Mouse (Mus musculus) erythroblast, embryonic 14.5 days (primary cell): ENCODE data around the gene Mllt1. TPM values are rescaled to one million over a fixed set of nuclear protein-coding genes. Genes with fewer than 3 reads are reported as not detected.

Experiments
- H3K27me3 ChIP-seq: 2 replicates; pipeline ENCODE4 v1.6.1; 2012; ENCODE audit warnings: inconsistent platforms; ENCODE audit not compliant: control insufficient read depth
- H3K36me3 ChIP-seq: 2 replicates; pipeline ENCODE4 v1.6.1; 2012; ENCODE audit warnings: mild to moderate bottlenecking, inconsistent platforms; ENCODE audit not compliant: control insufficient read depth
- H3K4me1 ChIP-seq: 2 replicates; pipeline ENCODE4 v1.6.1; 2012; ENCODE audit warnings: inconsistent platforms; ENCODE audit not compliant: control insufficient read depth
- H3K4me3 ChIP-seq: replicated peaks from 2 replicates; pipeline ENCODE3; 2012; ENCODE audit warnings: moderate library complexity, mild to moderate bottlenecking, inconsistent platforms
- H3K9me3 ChIP-seq: 2 replicates; pipeline ENCODE4 v1.6.1; 2012; ENCODE audit warnings: low read length, inconsistent platforms, mixed read lengths; ENCODE audit not compliant: control insufficient read depth
- GATA1 ChIP-seq: IDR thresholded peaks from 2 replicates; pipeline ENCODE4 v1.6.1; 2012; ENCODE audit warnings: low read length, inconsistent platforms, mixed read lengths
- TAL1 ChIP-seq: IDR thresholded peaks from 3 replicates; pipeline ENCODE4 v1.6.1; 2012; ENCODE audit warnings: low read length, inconsistent platforms, mixed read lengths
- polyA plus RNA-seq: library from polyadenylated mRNA; stranded (reverse); fragments of >175 nt; gene quantifications from 2 replicates; pipeline ENCODE4 v1.2.3, GENCODE M21; 2012

Gene Mllt1
- polyA plus RNA-seq, 1 experiment: 5.8 TPM

DNA sequence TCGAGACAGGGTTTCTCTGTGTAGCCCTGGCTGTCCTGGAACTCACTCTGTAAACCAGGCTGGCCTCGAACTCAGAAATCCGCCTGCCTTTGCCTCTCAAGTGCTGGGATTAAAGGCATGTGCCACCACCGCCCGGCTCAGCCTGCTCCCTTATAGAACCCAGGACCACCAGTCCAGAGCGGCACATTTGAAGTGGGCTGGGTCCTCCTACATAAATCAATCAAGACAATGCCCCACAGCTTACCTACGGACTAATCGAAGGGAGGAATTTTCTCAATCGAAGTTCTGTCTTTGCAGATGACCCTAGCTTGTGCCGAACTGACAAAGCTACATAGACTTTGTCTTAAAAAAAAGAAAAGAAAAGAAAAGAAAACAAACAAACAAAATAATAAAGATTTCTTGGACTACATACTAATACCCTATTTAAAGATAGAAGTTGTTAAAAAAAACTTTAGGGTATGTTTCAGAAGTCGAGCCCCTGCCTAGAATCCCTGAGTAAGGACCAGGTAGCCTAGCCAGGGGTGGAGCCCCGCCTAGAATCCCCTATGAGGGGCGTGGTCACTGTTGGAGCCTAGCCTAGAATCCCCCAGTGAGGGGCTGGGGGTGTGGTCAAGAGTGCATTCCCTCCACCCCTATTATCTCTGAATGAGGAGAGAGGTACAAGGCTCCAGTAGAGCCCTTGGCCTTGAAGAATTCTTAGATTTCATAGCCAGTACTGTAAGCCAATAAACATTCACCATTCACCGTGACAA lies 38.9 kb upstream of the Mllt1 start:
- Histone ChIP-seq H3K4me1 (peaks cover 8% of the 10 kb centered on the region), H3K36me3 (no peaks in the 10 kb centered on the region), H3K27me3 (peaks cover 25% of the 10 kb centered on the region), H3K9me3 (no peaks in the 10 kb centered on the region), H3K4me3 (no peak overlapping the region)
- TF ChIP-seq GATA1 (no peak), TAL1 (no peak)

DNA sequence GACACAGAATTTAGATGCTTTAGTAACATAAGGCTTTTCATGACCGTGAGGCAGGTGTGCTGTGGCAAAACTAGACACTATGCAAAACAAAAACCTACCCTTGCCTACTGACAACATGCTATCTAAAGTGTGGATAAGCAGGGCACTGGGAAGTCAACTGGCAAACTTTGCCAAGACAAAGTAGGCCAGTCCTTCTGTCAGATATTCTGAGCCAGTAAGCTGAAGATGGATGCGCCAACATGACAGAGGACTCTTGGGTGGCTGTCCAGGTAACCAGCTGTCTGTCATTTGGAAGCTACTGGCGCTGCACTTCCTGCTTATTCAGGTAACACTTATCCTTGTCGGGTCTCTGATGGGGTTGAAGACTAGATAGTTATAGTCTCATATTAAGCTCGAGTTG lies 34.9 kb upstream of the Mllt1 start:
- no peak for TF ChIP-seq TAL1
- no peak for TF ChIP-seq GATA1
- peaks cover 6% of the 10 kb centered on the region for H3K4me1 ChIP-seq
- peaks cover 31% of the 10 kb centered on the region for H3K27me3 ChIP-seq
- H3K9me3 ChIP-seq: no peaks in the 10 kb centered on the region
- no peak overlapping the region for H3K4me3 ChIP-seq
- H3K36me3 ChIP-seq: no peaks in the 10 kb centered on the region

DNA sequence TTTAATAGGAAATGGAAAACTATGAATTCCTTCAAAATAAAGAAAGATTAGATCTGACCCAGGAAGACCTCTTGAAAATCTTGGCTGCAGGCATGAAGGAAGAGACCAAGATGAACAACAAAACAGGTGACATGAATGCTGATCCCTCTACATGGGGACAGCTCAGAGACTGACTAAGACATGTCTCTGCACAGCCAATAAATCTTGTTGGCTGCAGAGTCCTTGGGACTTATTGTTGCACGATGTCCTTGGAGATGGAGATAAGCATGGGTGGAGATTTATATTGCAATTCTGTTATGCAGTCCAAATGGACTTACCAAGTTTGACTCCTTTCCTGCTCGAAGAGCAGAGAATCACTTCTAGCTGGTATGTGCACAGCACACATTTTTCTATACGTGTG lies 34.1 kb upstream of the Mllt1 start:
- Histone ChIP-seq H3K4me1 (peaks cover 1% of the 10 kb centered on the region), H3K9me3 (no peaks in the 10 kb centered on the region), H3K36me3 (no peaks in the 10 kb centered on the region), H3K4me3 (no peak overlapping the region), H3K27me3 (peaks cover 33% of the 10 kb centered on the region)
- TF ChIP-seq GATA1 (no peak), TAL1 (no peak)

DNA sequence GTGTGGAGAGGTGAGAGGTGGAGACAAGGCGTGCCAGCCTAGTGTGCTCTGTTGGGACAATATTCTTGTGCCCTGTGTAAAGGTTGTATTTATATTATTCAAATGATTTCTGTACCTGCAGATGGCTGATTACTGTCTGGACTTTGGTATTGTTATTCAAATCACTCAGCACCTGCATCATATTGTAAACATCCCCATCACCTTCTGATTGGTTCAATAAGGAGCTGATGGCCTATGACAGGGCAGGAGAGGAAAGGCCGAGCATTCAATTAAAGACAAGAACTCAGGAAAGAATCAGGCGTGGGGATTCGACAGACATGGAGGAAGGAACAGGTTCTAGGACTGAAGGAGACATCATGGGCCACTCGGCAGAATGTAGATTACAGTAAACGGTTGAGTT lies 28.4 kb upstream of the Mllt1 start:
- H3K4me3 ChIP-seq: no peak overlapping the region
- peaks cover 17% of the 10 kb centered on the region for H3K27me3 ChIP-seq
- no peaks in the 10 kb centered on the region for H3K36me3 ChIP-seq
- H3K4me1 ChIP-seq: peaks cover 3% of the 10 kb centered on the region
- H3K9me3 ChIP-seq: 0 out of 2 replicates have a peak, but pooled peaks cover 2% of the 10 kb centered on the region
- no peak for TF ChIP-seq TAL1
- no peak for TF ChIP-seq GATA1

DNA sequence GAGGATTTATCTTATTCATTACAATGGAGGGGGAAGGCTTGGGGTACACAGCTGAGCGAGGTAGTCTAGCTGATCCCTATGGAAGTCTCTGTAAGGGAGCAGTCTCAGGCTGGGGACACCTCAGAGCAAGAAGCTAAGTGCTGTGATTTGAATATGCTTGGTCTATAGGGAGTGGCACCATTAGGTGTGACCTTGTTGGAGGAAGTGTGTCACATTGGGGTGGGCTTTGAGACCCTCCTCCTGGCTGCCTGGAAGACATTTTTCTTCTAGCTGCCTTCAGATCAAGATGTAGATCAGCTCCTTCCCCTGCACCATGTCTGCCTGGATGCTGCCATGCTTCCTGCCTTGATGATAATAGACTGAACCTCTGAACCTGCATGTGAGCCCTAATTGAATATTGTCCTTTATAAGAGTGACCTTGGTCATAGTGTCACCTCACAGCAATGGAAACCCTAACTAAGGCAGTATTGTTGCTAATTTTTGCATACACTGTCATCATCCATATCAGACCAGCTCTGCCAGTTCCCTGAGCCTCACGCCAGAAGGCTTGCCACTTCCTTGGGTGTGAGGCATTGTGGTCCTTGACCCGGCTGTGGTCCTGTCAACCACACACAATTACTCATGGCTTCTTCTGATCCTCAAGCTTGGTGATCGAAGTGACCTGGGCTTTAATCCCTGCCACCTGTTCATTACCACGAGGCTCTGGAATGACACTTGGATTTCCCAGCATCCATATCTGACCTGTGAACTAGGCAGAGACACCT lies 27.6 kb upstream of the Mllt1 start:
- H3K4me3 ChIP-seq: no peak overlapping the region
- TF ChIP-seq GATA1 (no peak), TAL1 (no peak)
- H3K9me3 ChIP-seq: peaks cover 4% of the 10 kb centered on the region; the same call in 1 of the 2 replicates
- H3K27me3 ChIP-seq: peaks cover 15% of the 10 kb centered on the region
- no peaks in the 10 kb centered on the region for H3K36me3 ChIP-seq
- H3K4me1 ChIP-seq: peaks cover 11% of the 10 kb centered on the region

DNA sequence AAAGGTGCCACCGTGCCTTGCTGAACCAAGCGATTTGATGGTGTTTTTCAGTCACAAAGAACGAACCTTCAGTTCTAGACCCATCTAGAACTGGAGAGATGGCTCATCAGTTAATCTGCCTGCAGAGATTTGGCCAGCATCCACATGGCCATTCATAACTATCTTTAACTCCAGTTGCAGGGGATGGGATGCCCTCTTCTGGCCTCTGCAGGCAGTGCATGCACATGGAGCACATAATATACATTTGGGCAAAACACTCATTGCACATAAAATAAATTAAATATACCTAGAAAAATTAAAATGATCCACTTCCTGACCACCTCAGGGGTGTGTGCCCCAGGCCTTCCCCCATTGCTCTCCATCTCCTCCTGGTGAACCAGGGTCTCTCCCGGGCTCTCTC lies 26.7 kb upstream of the Mllt1 start:
- H3K27me3 ChIP-seq: peaks cover 15% of the 10 kb centered on the region
- no peak for TF ChIP-seq TAL1
- TF ChIP-seq GATA1: no peak
- H3K4me3 ChIP-seq: no peak overlapping the region
- no peaks in the 10 kb centered on the region for H3K36me3 ChIP-seq
- H3K4me1 ChIP-seq: peaks cover 19% of the 10 kb centered on the region
- peaks cover 4% of the 10 kb centered on the region; the same call in 1 of the 2 replicates for H3K9me3 ChIP-seq

DNA sequence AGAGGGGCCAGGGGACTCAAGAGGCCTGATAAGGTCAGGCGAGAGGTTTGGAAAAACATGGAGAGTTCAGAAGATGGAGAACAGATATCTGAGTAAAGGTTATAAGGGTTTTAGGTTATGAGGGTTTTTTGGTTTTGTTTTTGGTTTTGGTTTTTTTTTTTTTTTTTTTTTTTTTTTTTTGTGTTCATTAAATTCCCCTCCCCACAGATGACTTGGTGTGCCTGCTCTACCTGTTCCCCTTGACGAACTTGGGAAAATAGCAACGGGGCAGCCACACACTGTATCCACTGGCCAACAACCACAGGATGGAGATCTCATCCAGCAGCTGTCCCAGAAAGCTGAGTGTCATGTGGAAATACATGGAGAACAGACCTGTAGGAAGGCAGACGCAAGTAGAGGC lies 23.5 kb upstream of the Mllt1 start:
- Histone ChIP-seq H3K27me3 (peaks cover 23% of the 10 kb centered on the region), H3K4me3 (no peak overlapping the region), H3K36me3 (no peaks in the 10 kb centered on the region), H3K4me1 (peaks cover 19% of the 10 kb centered on the region), H3K9me3 (peaks cover 4% of the 10 kb centered on the region; the same call in 1 of the 2 replicates)
- TF ChIP-seq TAL1: no peak
- TF ChIP-seq GATA1: no peak

DNA sequence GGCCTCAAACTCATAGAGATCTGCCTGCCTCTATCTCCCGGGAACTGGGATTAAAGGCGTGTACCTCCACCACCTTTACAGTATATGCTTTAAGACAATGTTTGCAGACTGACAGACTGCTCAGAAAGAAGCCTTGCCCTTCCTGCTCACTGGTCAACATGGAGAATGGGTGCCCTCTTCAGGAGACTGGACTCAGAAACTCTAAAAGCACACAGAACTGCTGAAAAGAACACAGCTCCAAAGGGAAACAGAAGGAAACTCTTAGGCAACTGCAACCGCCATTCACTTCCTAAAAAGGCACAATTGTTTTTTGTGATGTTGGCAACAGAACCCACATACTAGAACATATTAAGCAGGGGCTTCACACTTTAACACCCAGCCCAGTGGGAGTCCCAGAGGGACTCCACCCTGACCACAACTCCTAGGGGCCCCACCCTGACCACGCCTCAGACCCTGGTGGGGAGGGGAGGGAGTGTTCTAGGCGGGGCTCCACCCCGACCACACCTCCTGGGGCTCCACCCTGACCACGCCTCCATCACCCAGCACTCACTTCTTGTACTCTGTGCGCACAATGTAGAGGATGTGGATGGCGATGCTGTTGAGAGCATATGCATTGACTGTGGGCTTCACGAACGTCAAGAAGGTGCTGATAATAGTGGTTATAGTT lies 22.7 kb upstream of the Mllt1 start:
- Histone ChIP-seq H3K4me1 (peaks cover 19% of the 10 kb centered on the region), H3K36me3 (no peaks in the 10 kb centered on the region), H3K9me3 (peaks cover 4% of the 10 kb centered on the region; the same call in 1 of the 2 replicates), H3K4me3 (no peak overlapping the region), H3K27me3 (peaks cover 27% of the 10 kb centered on the region)
- TF ChIP-seq GATA1 (no peak), TAL1 (no peak)

DNA sequence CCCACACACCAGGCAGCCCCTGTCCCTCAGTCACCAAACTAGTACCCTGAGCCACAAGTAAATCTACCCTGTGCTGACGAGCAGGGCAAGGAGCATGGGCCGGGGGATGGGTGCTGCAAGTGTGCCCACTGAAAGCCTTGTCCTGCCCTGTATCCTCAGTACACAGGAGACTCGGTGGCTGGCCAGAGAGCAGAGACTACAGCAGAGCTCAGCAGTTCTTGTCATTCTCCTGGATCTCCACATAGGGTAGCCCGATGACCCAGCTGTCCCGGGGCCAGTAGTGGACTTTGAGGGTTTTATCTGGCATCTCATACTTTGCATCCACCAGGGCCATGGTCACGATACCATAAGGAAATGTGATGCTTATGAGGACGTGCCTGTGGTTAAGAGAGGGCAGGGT lies 19.7 kb upstream of the Mllt1 start:
- Histone ChIP-seq H3K36me3 (no peaks in the 10 kb centered on the region), H3K27me3 (peaks cover 30% of the 10 kb centered on the region), H3K4me1 (peaks cover 19% of the 10 kb centered on the region), H3K9me3 (peaks cover 2% of the 10 kb centered on the region; the same call in 1 of the 2 replicates), H3K4me3 (no peak overlapping the region)
- TF ChIP-seq GATA1: no peak
